Mouse (Mus musculus) midbrain, postnatal 0 days (tissue): Measurements from ENCODE around the gene Ndufs5. TPM values are rescaled to one million over a fixed set of nuclear protein-coding genes. Genes with fewer than 3 reads are reported as not detected.

Experiments used
- ATAC-seq: fragments of 200-750 bp; cut with Nextera tagmentation; 2 replicates; pipeline ENCODE4 v1.8.0; 2017; ENCODE audit warnings: moderate number of reproducible peaks, mild to moderate bottlenecking, moderate TSS enrichment, moderate library complexity; ENCODE audit not compliant: low FRiP score
- DNase-seq: peaks from one replicate; pipeline ENCODE4 v3.0.0-alpha.2; 2015; ENCODE audit warnings: low spot score
- H3K27ac ChIP-seq: fragments of 300-500 bp; sonication (generic); 2 replicates; pipeline ENCODE4 v1.5.1; 2014; ENCODE audit warnings: low read depth, mild to moderate bottlenecking, low read length, mixed read lengths
- H3K27me3 ChIP-seq: fragments of 300-500 bp; sonication (generic); 2 replicates; pipeline ENCODE4 v1.6.1; 2014; ENCODE audit warnings: low read length, control low read depth, mixed read lengths; ENCODE audit not compliant: insufficient read depth
- H3K36me3 ChIP-seq: fragments of 300-500 bp; sonication (generic); 2 replicates; pipeline ENCODE4 v1.6.1; 2014; ENCODE audit warnings: low read length, control low read depth, mixed read lengths; ENCODE audit not compliant: insufficient read depth
- H3K4me1 ChIP-seq: fragments of 300-500 bp; sonication (generic); 2 replicates; pipeline ENCODE4 v1.6.1; 2014; ENCODE audit warnings: mild to moderate bottlenecking, control low read depth, antibody characterized with exemption, low read length, mixed read lengths; ENCODE audit not compliant: insufficient read depth
- H3K4me2 ChIP-seq: fragments of 300-500 bp; sonication (generic); 2 replicates; pipeline ENCODE4 v1.6.1; 2014; ENCODE audit warnings: low read depth, mild to moderate bottlenecking, low read length, mixed read lengths; ENCODE audit not compliant: poor library complexity, severe bottlenecking
- H3K4me3 ChIP-seq: fragments of 300-500 bp; sonication (generic); 2 replicates; pipeline ENCODE4 v1.5.1; 2014; ENCODE audit warnings: low read depth, mild to moderate bottlenecking, low read length, moderate library complexity
- H3K9ac ChIP-seq: fragments of 300-500 bp; sonication (generic); replicated peaks from 2 replicates; pipeline ENCODE4 v1.6.1; 2014; ENCODE audit warnings: mild to moderate bottlenecking, low read length, moderate library complexity, mixed read lengths; ENCODE audit not compliant: poor library complexity, severe bottlenecking
- H3K9me3 ChIP-seq: fragments of 300-500 bp; sonication (generic); 2 replicates; pipeline ENCODE4 v1.6.1; 2016; ENCODE audit warnings: low read length, control low read depth
- CTCF ChIP-seq: IDR thresholded peaks from 2 replicates; pipeline ENCODE4 v1.5.1; 2016; ENCODE audit warnings: antibody characterized with exemption, mild to moderate bottlenecking
- WGBS: fragments of 180-500 bp; shearing (Covaris S2); extraction: QIAGEN DNeasy Blood & Tissue Kit; methylation state at CpG from one replicate; pipeline ENCODE4 v1.1.7; 2014; 5-methylcytosine and 5-hydroxymethylcytosine counted together
- polyA plus RNA-seq: library from polyadenylated mRNA; unstranded; fragments of >200 nt; fragmentation: Nextera tagmentation; extraction: Ambion mirVana; gene quantifications from 2 replicates; pipeline ENCODE4 v1.2.1, GENCODE M21; 2015
- total RNA-seq: library from RNA; depleted of rRNA; stranded (reverse); fragments of >200 nt; gene quantifications from 2 replicates; pipeline ENCODE4 v1.2.3, GENCODE M21; 2014; rRNA removed

The Ndufs5 gene
- total RNA-seq (141 and 145 TPM in 2 replicates), polyA plus RNA-seq (588 and 616 TPM in 2 replicates)

DNA sequence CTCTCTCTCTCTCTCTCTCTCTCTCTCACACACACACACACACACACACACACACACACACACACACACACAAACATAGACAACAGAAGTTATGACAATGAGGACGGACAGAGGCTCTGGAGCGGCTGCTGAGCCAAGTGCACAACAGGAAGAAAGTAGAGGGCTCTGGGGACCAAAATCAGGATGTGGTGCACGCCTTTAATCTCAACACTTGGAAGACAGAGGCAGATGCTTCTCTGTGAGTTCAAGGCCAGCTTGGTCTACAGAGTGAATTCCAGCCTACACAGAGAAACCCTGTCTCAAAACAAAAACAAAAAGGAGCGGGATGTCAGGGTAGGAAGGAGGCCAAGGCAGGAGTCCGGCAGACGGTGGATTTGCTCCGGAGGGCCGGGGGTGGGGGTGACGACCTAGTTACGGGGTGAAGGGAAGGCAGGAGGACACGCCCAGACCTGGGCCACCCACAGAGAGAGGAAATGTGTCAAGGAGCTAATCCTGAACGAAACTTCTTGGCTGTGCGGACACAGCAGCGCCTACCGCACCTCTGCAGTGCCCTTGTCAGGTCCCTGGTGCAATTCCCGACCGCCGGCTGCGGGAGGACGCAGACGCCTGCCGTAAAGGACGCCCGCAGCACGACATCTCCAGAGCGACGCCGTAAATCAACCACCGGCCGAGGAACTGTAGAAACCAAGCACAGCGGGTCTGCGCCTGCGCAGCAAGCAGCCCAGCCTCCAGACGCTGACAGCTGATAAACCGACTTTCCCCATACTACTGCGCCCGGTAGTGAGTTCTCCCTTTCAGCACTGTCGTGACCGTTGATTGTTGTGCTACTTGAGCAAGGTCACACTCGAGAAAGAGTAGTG lies at the start of gene Ndufs5:
TSS of gene Ndufs5 (minus strand) at position 629 of the 860 bp plus-strand sequence.
- WGBS = under 1% methylated on average over 40 of the region's 40 CpGs
- H3K4me2 ChIP-seq = peak within 1 kb of the TSS; percentile 60
- peak; percentile 94 for ATAC-seq

DNA sequence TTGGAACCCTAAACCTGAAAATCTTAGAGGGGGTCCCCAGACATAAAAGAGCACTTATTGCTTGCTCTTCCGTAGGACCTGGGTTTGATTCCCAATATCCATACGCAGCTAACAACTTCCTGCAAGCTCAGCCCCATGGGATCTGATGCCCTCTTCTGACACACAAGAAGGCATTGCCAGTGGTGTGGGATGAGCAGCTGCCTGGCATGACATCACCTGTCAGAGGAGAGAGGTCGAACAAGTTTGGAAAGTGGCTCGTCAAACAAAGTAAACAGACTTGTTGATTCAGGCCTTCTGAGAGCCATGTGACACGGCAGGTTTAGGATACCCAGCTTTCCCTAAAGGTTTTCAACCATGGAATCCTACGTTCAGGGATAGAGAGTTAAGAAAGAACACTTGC lies 47.1 kb upstream of the Ndufs5 start:
- 78% methylated on average over 6 of the region's 6 CpGs for WGBS
- H3K27ac ChIP-seq = no peak overlapping the region
- no peak for TF ChIP-seq CTCF
- no peak for ATAC-seq
- no peaks in the 10 kb centered on the region for H3K36me3 ChIP-seq
- no peak overlapping the region for H3K9ac ChIP-seq
- H3K4me2 ChIP-seq = no peak overlapping the region
- no peaks in the 10 kb centered on the region for H3K9me3 ChIP-seq
- H3K4me1 ChIP-seq = no peaks in the 10 kb centered on the region
- DNase-seq = no peak
- no peaks in the 10 kb centered on the region for H3K27me3 ChIP-seq
- H3K4me3 ChIP-seq = no peak overlapping the region

More for the DNA sequence above, at the start of gene Ndufs5:
- Histone ChIP-seq H3K9me3 (no peaks in the 10 kb centered on the region), H3K36me3 (peaks cover 5% of the 10 kb centered on the region; the same call in 1 of the 2 replicates), H3K4me3 (peak within 1 kb of the TSS; percentile 59), H3K4me1 (peaks cover 2% of the 10 kb centered on the region; the same call in 1 of the 2 replicates), H3K27me3 (no peaks in the 10 kb centered on the region), H3K9ac (peak within 1 kb of the TSS; percentile 74), H3K27ac (peak within 1 kb of the TSS; percentile 71)
- TF ChIP-seq CTCF = no peak
- DNase-seq = peak; percentile 97

GRCm38 (mm10) chr4:123758306-123758705 lies 40.3 kb upstream of the Ndufs5 start:
- H3K9me3 ChIP-seq = no peaks in the 10 kb centered on the region
- DNase-seq = peak; percentile 38
- ATAC-seq = no peak
- no peak overlapping the region for H3K27ac ChIP-seq
- H3K9ac ChIP-seq = no peak overlapping the region
- no peak overlapping the region for H3K4me3 ChIP-seq
- H3K4me2 ChIP-seq = no peak overlapping the region
- H3K27me3 ChIP-seq = no peaks in the 10 kb centered on the region
- peak; percentile 58 for TF ChIP-seq CTCF
- no peaks in the 10 kb centered on the region for H3K36me3 ChIP-seq
- H3K4me1 ChIP-seq = no peaks in the 10 kb centered on the region
- 59% methylated on average over 4 of the region's 4 CpGs for WGBS

- H3K27me3 ChIP-seq = no peaks in the 10 kb centered on the region
- peak; percentile 55 for DNase-seq
Observed at GRCm38 (mm10) chr4:123750707-123751312, 32.8 kb upstream of the Ndufs5 start.

DNA sequence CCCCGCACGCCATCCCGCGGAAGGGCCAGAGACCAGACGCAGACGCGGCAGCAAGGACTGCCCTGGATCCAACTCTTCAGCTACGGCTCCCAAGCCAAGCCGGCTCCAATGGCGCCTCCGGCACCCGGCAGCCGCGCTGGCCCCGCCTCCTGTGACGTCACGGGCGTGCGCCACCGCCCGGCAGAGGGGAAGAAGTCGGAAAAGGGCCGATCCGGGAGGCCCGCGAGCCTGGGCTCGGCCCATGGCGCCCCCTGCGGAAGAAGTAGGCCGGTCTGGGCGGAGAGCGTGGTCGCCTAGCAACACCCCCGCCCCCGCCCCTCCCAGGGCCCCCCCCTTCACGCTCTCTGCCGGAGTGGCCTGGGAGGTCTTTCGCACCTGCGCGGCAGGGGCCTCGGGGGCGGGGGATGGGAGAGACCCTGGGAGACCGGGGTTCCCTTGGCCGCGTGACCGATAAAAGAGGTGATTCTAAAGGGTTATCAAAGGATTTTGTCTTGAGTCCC lies 32.2 kb upstream of the Ndufs5 start, which contains the start of gene Akirin1:
TSS of gene Akirin1 (minus strand) at position 194 of the 500 bp plus-strand sequence.
- no peaks in the 10 kb centered on the region for H3K4me1 ChIP-seq
- peak within 1 kb of the TSS; percentile 86 for H3K27ac ChIP-seq
- H3K36me3 ChIP-seq = no peaks in the 10 kb centered on the region
- 2% methylated on average over 34 of the region's 46 CpGs for WGBS
- peak; percentile 71 for TF ChIP-seq CTCF
- peak; percentile 98 for DNase-seq
- peak within 1 kb of the TSS; percentile 84 for H3K9ac ChIP-seq
- H3K9me3 ChIP-seq = no peaks in the 10 kb centered on the region
- peak within 1 kb of the TSS; percentile 96 for H3K4me3 ChIP-seq
- no peaks in the 10 kb centered on the region for H3K27me3 ChIP-seq
- peak; percentile 97 for ATAC-seq
- peak within 1 kb of the TSS; percentile 66 for H3K4me2 ChIP-seq

More at GRCm38 (mm10) chr4:123750707-123751312, 32.8 kb upstream of the Ndufs5 start:
- 1% methylated on average over 8 of the region's 8 CpGs for WGBS
- Histone ChIP-seq H3K9me3 (no peaks in the 10 kb centered on the region), H3K27ac (peak overlapping the region; percentile 59; the same call in 1 of the 2 replicates), H3K4me3 (peak overlapping the region; percentile 96), H3K4me1 (no peaks in the 10 kb centered on the region), H3K36me3 (no peaks in the 10 kb centered on the region), H3K4me2 (peak overlapping the region; percentile 54), H3K9ac (peak overlapping the region; percentile 64)
- ATAC-seq = no peak
- TF ChIP-seq CTCF = no peak
